Mouse (Mus musculus) right cerebral cortex, postnatal 36 days (tissue): ENCODE measurements around the gene Pigl.
"Not testable (repeated sequence)": the region's sequence is repeated elsewhere in the genome, so short reads cannot be mapped to it uniquely, and the experiment has no call there.

Experiments used
- DNase-seq, 2 experiments: peaks; one replicate each; pipeline ENCODE4 v3.0.0; 2022; ENCODE audit warnings: low spot score in 2 of 2, mixed read lengths in 1 of 2

Gene Pigl

GRCm38 (mm10) chr11:62467289-62467688 lies 9.0 kb downstream of the Pigl start:
- DNase-seq = not testable (repeated sequence)

- DNase-seq = no peak
These were observed 12.2 kb downstream of the Pigl start for GRCm38 (mm10) chr11:62470451-62470850.

GRCm38 (mm10) chr11:62473516-62473915 lies 15.3 kb downstream of the Pigl start:
- DNase-seq = no peak

- no peak for DNase-seq
These were observed 17.9 kb downstream of the Pigl start for GRCm38 (mm10) chr11:62476156-62476555.

- DNase-seq = no peak
These were observed 20.7 kb downstream of the Pigl start for GRCm38 (mm10) chr11:62478931-62479330.

GRCm38 (mm10) chr11:62479581-62479980 lies 21.3 kb downstream of the Pigl start:
- no peak for DNase-seq

GRCm38 (mm10) chr11:62486949-62487348 lies 28.7 kb downstream of the Pigl start:
- DNase-seq = no peak

- DNase-seq = no peak
These were observed 29.5 kb downstream of the Pigl start for GRCm38 (mm10) chr11:62487540-62488350.

GRCm38 (mm10) chr11:62493701-62494100 lies 35.4 kb downstream of the Pigl start:
- no peak for DNase-seq

GRCm38 (mm10) chr11:62494754-62495275 lies 36.6 kb downstream of the Pigl start:
- peak; percentile 11 to 29 for DNase-seq

GRCm38 (mm10) chr11:62495276-62495801 lies 37.1 kb downstream of the Pigl start:
- no peak for DNase-seq

GRCm38 (mm10) chr11:62496151-62496715 lies 38.0 kb downstream of the Pigl start:
- no peak for DNase-seq

- no peak for DNase-seq
These were observed 38.9 kb downstream of the Pigl start for GRCm38 (mm10) chr11:62497181-62497580.

GRCm38 (mm10) chr11:62498802-62499201 lies 40.5 kb downstream of the Pigl start:
- DNase-seq = no peak

GRCm38 (mm10) chr11:62500529-62500928 lies 42.3 kb downstream of the Pigl start:
- no peak for DNase-seq

GRCm38 (mm10) chr11:62507683-62508082 lies 49.4 kb downstream of the Pigl start:
- DNase-seq = no peak

- DNase-seq = not testable (repeated sequence)
These were observed 50.1 kb downstream of the Pigl start for GRCm38 (mm10) chr11:62508365-62508764.

- DNase-seq = not testable (repeated sequence)
These were observed 50.6 kb downstream of the Pigl start for GRCm38 (mm10) chr11:62508816-62509215.

- DNase-seq = no peak
These were observed 51.3 kb downstream of the Pigl start for GRCm38 (mm10) chr11:62509571-62509970.

GRCm38 (mm10) chr11:62510956-62511355 lies 52.7 kb downstream of the Pigl start:
- no peak for DNase-seq

GRCm38 (mm10) chr11:62511444-62512202 lies 53.4 kb downstream of the Pigl start:
- DNase-seq = no peak

- DNase-seq = no peak
These were observed 54.3 kb downstream of the Pigl start for GRCm38 (mm10) chr11:62512529-62513080.
